Mouse (Mus musculus): ENCODE data around the gene Nrcam.

- TF ChIP-seq GATA1 (IDR thresholded peaks at IDR 0.05; ENCODE audit: low read length), result no peak
- no peak for TF ChIP-seq TAL1 (IDR thresholded peaks at IDR 0.05; ENCODE audit: low read length)
Measured at GRCm38 (mm10) chr12:44430335-44430734, 101.7 kb downstream of the Nrcam start.

Measured in erythroblast, embryonic 14.5 days (primary cell).